Mouse (Mus musculus) frontal cortex, postnatal 14 days (tissue): ENCODE data around the gene Gm21970.

ENCODE experiments used
- DNase-seq, 2 experiments: peaks; one replicate each; pipeline ENCODE4 v3.0.0; 2022; ENCODE audit warnings: low spot score in 2 of 2

Gene Gm21970

GRCm38 (mm10) chr16:91401569-91402165 lies 10.1 kb downstream of the Gm21970 start:
- no peak for DNase-seq

GRCm38 (mm10) chr16:91403784-91404183 lies 12.3 kb downstream of the Gm21970 start:
- no peak for DNase-seq

GRCm38 (mm10) chr16:91404187-91404586 lies 12.7 kb downstream of the Gm21970 start:
- DNase-seq = no peak

- no peak for DNase-seq
These were observed 13.5 kb downstream of the Gm21970 start for GRCm38 (mm10) chr16:91404828-91405577.

- peak; percentile 23 to 34 for DNase-seq
These were observed 14.4 kb downstream of the Gm21970 start, which contains the start of gene Il10rb for GRCm38 (mm10) chr16:91405640-91406584. Gene Il10rb (plus strand): TSS chr16:91406164.

GRCm38 (mm10) chr16:91406585-91407220 lies 15.2 kb downstream of the Gm21970 start:
- peak in 1 of 2 experiments; percentile 28 for DNase-seq

- no peak for DNase-seq
These were observed 21.8 kb downstream of the Gm21970 start for GRCm38 (mm10) chr16:91413102-91413844.

GRCm38 (mm10) chr16:91415391-91416189 lies 24.1 kb downstream of the Gm21970 start:
- DNase-seq = no peak

- DNase-seq = no peak
These were observed 24.8 kb downstream of the Gm21970 start for GRCm38 (mm10) chr16:91416357-91416756.

GRCm38 (mm10) chr16:91416938-91417337 lies 25.4 kb downstream of the Gm21970 start:
- no peak for DNase-seq

GRCm38 (mm10) chr16:91418531-91418930 lies 27.0 kb downstream of the Gm21970 start:
- DNase-seq = no peak

- no peak for DNase-seq
These were observed 34.3 kb downstream of the Gm21970 start for GRCm38 (mm10) chr16:91425816-91426215.

- DNase-seq = no peak
These were observed 35.1 kb downstream of the Gm21970 start for GRCm38 (mm10) chr16:91426586-91426985.

GRCm38 (mm10) chr16:91427461-91427860 lies 35.9 kb downstream of the Gm21970 start:
- no peak for DNase-seq

- DNase-seq = no peak
These were observed 36.8 kb downstream of the Gm21970 start for GRCm38 (mm10) chr16:91428259-91428865.

- no peak for DNase-seq
These were observed 41.3 kb downstream of the Gm21970 start for GRCm38 (mm10) chr16:91432720-91433328.

- no peak for DNase-seq
These were observed 41.9 kb downstream of the Gm21970 start for GRCm38 (mm10) chr16:91433329-91433933.

- no peak for DNase-seq
These were observed 42.6 kb downstream of the Gm21970 start for GRCm38 (mm10) chr16:91434119-91434518.

- DNase-seq = no peak
These were observed 46.6 kb downstream of the Gm21970 start for GRCm38 (mm10) chr16:91438081-91438480.
